Comparison of ENCODE assay signal across 7 mouse cellular contexts in genomic region chr4:55349452-55350218, GRCm38 (mm10). TPM values are rescaled to one million over a fixed set of nuclear protein-coding genes. Genes with fewer than 3 reads are reported as not detected.
DNase-seq lines count a peak whose midpoint lies in the region; ATAC-seq lines count a peak whose summit lies in the region.

Gene Rad23b, plus strand, starts transcription at chr4:55350043.

- peak within 1 kb of the TSS; percentile 86 for H3K27ac ChIP-seq in intestine, embryonic 15.5 days
- peak within 1 kb of the TSS; percentile 99 for H3K27ac ChIP-seq in midbrain, embryonic 10.5 days (replicated peaks)

- H3K27me3 ChIP-seq in intestine, embryonic 15.5 days (replicated peaks), result no peaks in the 10 kb centered on the region
- no peaks in the 10 kb centered on the region for H3K27me3 ChIP-seq in midbrain, embryonic 10.5 days (ENCODE audit: low read depth, poor library complexity, severe bottlenecking)

- peaks cover 10% of the 10 kb centered on the region for H3K4me1 ChIP-seq in intestine, embryonic 15.5 days (replicated peaks)
- H3K4me1 ChIP-seq in midbrain, embryonic 10.5 days, result peaks cover 43% of the 10 kb centered on the region

- no peaks in the 10 kb centered on the region for H3K9me3 ChIP-seq in intestine, embryonic 15.5 days
- no peaks in the 10 kb centered on the region for H3K9me3 ChIP-seq in midbrain, embryonic 10.5 days (replicated peaks)

- WGBS in intestine, embryonic 15.5 days, result under 1% methylated on average over 77 of the region's 77 CpGs
- under 1% methylated on average over 77 of the region's 77 CpGs for WGBS in midbrain, embryonic 10.5 days

- DNase-seq in adrenal gland, adult 18-20 months (ENCODE audit: low spot score in 2 of 2), result peak; percentile 100
- peak; percentile 99 for DNase-seq in embryo, embryonic 11 days
- DNase-seq in gastrocnemius, postnatal 36 days, result peak; percentile 100
- peak; percentile 100 for DNase-seq in left cerebral cortex, postnatal 25 days (ENCODE audit: low spot score in 2 of 2)
- peak; percentile 100 for DNase-seq in midbrain, embryonic 10.5 days (ENCODE audit: low spot score)
- DNase-seq in right cerebral cortex, postnatal 4 days, result peak; percentile 100

- intact Hi-C loops in gastrocnemius, postnatal 36 days (cut with DNase I), result no loop called here
- intact Hi-C loops in left cerebral cortex, postnatal 25 days (cut with DNase I), result no loop called here

- peak within 1 kb of the TSS; percentile 91 for H3K9ac ChIP-seq in intestine, embryonic 15.5 days

- ATAC-seq in intestine, embryonic 15.5 days, result peak; percentile 96

- peak within 1 kb of the TSS; percentile 74 for H3K4me2 ChIP-seq in intestine, embryonic 15.5 days (replicated peaks)

- H3K4me3 ChIP-seq in intestine, embryonic 15.5 days (replicated peaks), result peak within 1 kb of the TSS; percentile 90
- peak within 1 kb of the TSS; percentile 96 for H3K4me3 ChIP-seq in midbrain, embryonic 10.5 days

- H3K36me3 ChIP-seq in intestine, embryonic 15.5 days, result no peaks in the 10 kb centered on the region
- H3K36me3 ChIP-seq in midbrain, embryonic 10.5 days, result no peaks in the 10 kb centered on the region; the same call in 1 of the 2 replicates

RNA-seq across cellular contexts. Expression of gene Rad23b, which starts in this region (rescaled TPM):
- 100 to 1,000 TPM; 128 to 142 TPM for total RNA-seq in adrenal gland, adult 18-20 months (2021)
- 100 to 1,000 TPM in 1 of 2 experiments, 10 to 100 TPM in 1; 97.8 to 106 TPM for total RNA-seq in gastrocnemius, postnatal 36 days (2021)
- 81.9 and 87.5 TPM in 2 replicates for polyA plus RNA-seq in intestine, embryonic 15.5 days (2015; fragmentation: Nextera tagmentation; extraction: Ambion mirVana)
- total RNA-seq in left cerebral cortex, postnatal 25 days (2021), result 100 to 1,000 TPM; 183 to 184 TPM
- polyA plus RNA-seq in midbrain, embryonic 10.5 days (2016; fragmentation: Nextera tagmentation; extraction: Ambion mirVana), result 82.0 and 91.4 TPM in 2 replicates

Comparison
In these comparisons a context has a peak if more than half of its experiments do, and no peak if none do; other contexts are left out.
1. Peak in every context shown above with its lines: DNase-seq, ATAC-seq, H3K4me3 ChIP-seq and H3K27ac ChIP-seq.